Comparison of ENCODE assay signal across 8 mouse cellular contexts in genomic region chr8:83165931-83166867, GRCm38 (mm10). TPM values are rescaled to one million over a fixed set of nuclear protein-coding genes. Genes with fewer than 3 reads are reported as not detected.
DNase-seq lines count a peak whose midpoint lies in the region; ATAC-seq and TF ChIP-seq lines count a peak whose summit lies in the region.

Gm10645 (minus strand) TSS chr8:83166170.

- peak; percentile 58 for ATAC-seq in Patski
- ATAC-seq in liver, postnatal 0 days = peak; percentile 50; the same call in 1 of the 2 replicates
- ATAC-seq in neural tube, embryonic 12.5 days (ENCODE audit: low FRiP score, low read depth) = peak; percentile 81

- no peaks in the 10 kb centered on the region for H3K9me3 ChIP-seq in liver, postnatal 0 days (ENCODE audit: low read length)
- no peaks in the 10 kb centered on the region for H3K9me3 ChIP-seq in neural tube, embryonic 12.5 days

- peak within 1 kb of the TSS; percentile 57 for H3K4me3 ChIP-seq in liver, postnatal 0 days (ENCODE audit: low read depth, low read length)
- H3K4me3 ChIP-seq in neural tube, embryonic 12.5 days = peak within 1 kb of the TSS; percentile 78

- peak within 1 kb of the TSS; percentile 69 for H3K9ac ChIP-seq in liver, postnatal 0 days (replicated peaks)
- H3K9ac ChIP-seq in neural tube, embryonic 12.5 days = peak within 1 kb of the TSS; percentile 92

- CTCF ChIA-PET in Patski (lab: Charles Lee) = interaction anchor here (0.8 to 1.9 kb wide), 2 partner anchors 30 to 77 kb away, joined by 3 to 4 read pairs; no protein-coding TSS in a partner anchor

- H3K4me2 ChIP-seq in liver, postnatal 0 days (ENCODE audit: low read depth, low read length) = peak within 1 kb of the TSS; percentile 86
- peak within 1 kb of the TSS; percentile 72 for H3K4me2 ChIP-seq in neural tube, embryonic 12.5 days (replicated peaks)

- no peak for DNase-seq in Patski (ENCODE audit: low read depth, low spot score)
- peak; percentile 58 for DNase-seq in cerebellum, adult 8-10 months
- peak; percentile 53 to 60 for DNase-seq in frontal cortex, postnatal 10 days (ENCODE audit: low spot score in 2 of 2)
- DNase-seq in heart, postnatal 4 days = peak; percentile 63
- peak; percentile 26 to 42 for DNase-seq in layer of hippocampus, adult 8-10 months (ENCODE audit: low spot score in 2 of 2)
- peak; percentile 52 for DNase-seq in liver, postnatal 0 days
- peak; percentile 18 for DNase-seq in urinary bladder, postnatal 10 days (ENCODE audit: low spot score)

- H3K4me1 ChIP-seq in liver, postnatal 0 days (ENCODE audit: insufficient read depth) = peaks cover 6% of the 10 kb centered on the region; the same call in 1 of the 2 replicates
- peaks cover 12% of the 10 kb centered on the region; the same call in 1 of the 2 replicates for H3K4me1 ChIP-seq in neural tube, embryonic 12.5 days

- WGBS in liver, postnatal 0 days (ENCODE audit: insufficient replicate concordance) = 5% methylated on average over 50 of the region's 54 CpGs
- WGBS in neural tube, embryonic 12.5 days = 3% methylated on average over 54 of the region's 54 CpGs

- no peaks in the 10 kb centered on the region for H3K27me3 ChIP-seq in Patski
- peaks cover 17% of the 10 kb centered on the region for H3K27me3 ChIP-seq in liver, postnatal 0 days (ENCODE audit: insufficient read depth, low read length)
- H3K27me3 ChIP-seq in neural tube, embryonic 12.5 days (replicated peaks) = no peaks in the 10 kb centered on the region

- no peak for TF ChIP-seq CTCF in Patski (IDR thresholded peaks at IDR 0.05)
- TF ChIP-seq CTCF in liver, postnatal 0 days (IDR thresholded peaks at IDR 0.05; ENCODE audit: low read depth) = no peak

- in situ Hi-C loops in Patski (cut with MboI; ENCODE audit: low pct_unique_long_range_greater_than_20kb) = loop anchor here (5.0 to 10.0 kb wide), 2 partner anchors 64 to 221 kb away; no protein-coding TSS in a partner anchor

- POLR2A ChIA-PET in Patski (lab: Charles Lee) = interaction anchor here (0.7 kb wide), 1 partner anchor 285 kb away, joined by 3 read pairs; no protein-coding TSS in a partner anchor

- H3K27ac ChIP-seq in liver, postnatal 0 days (ENCODE audit: low read depth) = peak within 1 kb of the TSS; percentile 44; the same call in 1 of the 2 replicates
- H3K27ac ChIP-seq in neural tube, embryonic 12.5 days = peak within 1 kb of the TSS; percentile 76

- no peak for TF ChIP-seq EP300 in liver, postnatal 0 days (IDR thresholded peaks at IDR 0.05; ENCODE audit: low read depth)

- H3K36me3 ChIP-seq in liver, postnatal 0 days (replicated peaks; ENCODE audit: insufficient read depth, low read length) = no peaks in the 10 kb centered on the region
- no peaks in the 10 kb centered on the region for H3K36me3 ChIP-seq in neural tube, embryonic 12.5 days

RNA-seq across cellular contexts. Expression of gene Gm10645, which starts in this region (rescaled TPM):
- polyA plus RNA-seq in Patski (2021) = 3.3 TPM
- under 1 TPM in 1 of 2 experiments, not detected in 1; 0.33 TPM for total RNA-seq in heart, postnatal 4 days (2021)
- total RNA-seq in layer of hippocampus, adult 8-10 months (2022) = 1 to 10 TPM in 3 of 4 experiments, under 1 TPM in 1; 0.59 to 1.6 (median 1.3) TPM
- polyA plus RNA-seq in liver, postnatal 0 days (2015; fragmentation: Nextera tagmentation; extraction: Ambion mirVana) = 0.29 and 0.30 TPM in 2 replicates
- polyA plus RNA-seq in neural tube, embryonic 12.5 days (2016; fragmentation: Nextera tagmentation; extraction: Ambion mirVana) = 8.1 and 9.2 TPM in 2 replicates

Comparison
In these comparisons a context has a peak if more than half of its experiments do, and no peak if none do; other contexts are left out.
1. Peak in DNase-seq in heart, postnatal 4 days; RNA of the gene not detected or under 1 TPM.
2. Peak in DNase-seq, ATAC-seq, H3K4me3 ChIP-seq, H3K27ac ChIP-seq, H3K9ac ChIP-seq and H3K4me2 ChIP-seq in liver, postnatal 0 days; RNA of the gene not detected or under 1 TPM.